Mouse (Mus musculus): ENCODE measurements around the gene Sv2b. TPM values are rescaled to one million over a fixed set of nuclear protein-coding genes. Genes with fewer than 3 reads are reported as not detected.
"Not testable (repeated sequence)": the region's sequence is repeated elsewhere in the genome, so short reads cannot be mapped to it uniquely, and the experiment has no call there.

The Sv2b gene
- polyA plus RNA-seq, 1 experiment: not detected

GRCm38 (mm10) chr7:75328721-75329362 lies 19.8 kb upstream of the Sv2b start:
- no peak overlapping the region for H3K4me3 ChIP-seq (ENCODE audit: insufficient read depth, low read depth, low read length)
- no peaks in the 10 kb centered on the region for H3K36me3 ChIP-seq (ENCODE audit: control insufficient read depth, insufficient read depth, low read length)
- H3K4me1 ChIP-seq (ENCODE audit: control insufficient read depth, insufficient read depth, low read length): no peaks in the 10 kb centered on the region
- WGBS: 60% methylated on average over 3 of the region's 3 CpGs
- H3K27me3 ChIP-seq (replicated peaks; ENCODE audit: control insufficient read depth, insufficient read depth, low read length): no peaks in the 10 kb centered on the region; the same call in 1 of the 2 replicates
- TF ChIP-seq CTCF (conservative IDR thresholded peaks at IDR 0.05; ENCODE audit: insufficient read depth, insufficient read length, low read depth, low read length) (no peak), POLR2A (IDR thresholded peaks at IDR 0.05; ENCODE audit: low read depth, low read length) (no peak)
- DNase-seq: no peak
- H3K27ac ChIP-seq (ENCODE audit: insufficient read depth, low read depth, low read length): no peak overlapping the region

DNA sequence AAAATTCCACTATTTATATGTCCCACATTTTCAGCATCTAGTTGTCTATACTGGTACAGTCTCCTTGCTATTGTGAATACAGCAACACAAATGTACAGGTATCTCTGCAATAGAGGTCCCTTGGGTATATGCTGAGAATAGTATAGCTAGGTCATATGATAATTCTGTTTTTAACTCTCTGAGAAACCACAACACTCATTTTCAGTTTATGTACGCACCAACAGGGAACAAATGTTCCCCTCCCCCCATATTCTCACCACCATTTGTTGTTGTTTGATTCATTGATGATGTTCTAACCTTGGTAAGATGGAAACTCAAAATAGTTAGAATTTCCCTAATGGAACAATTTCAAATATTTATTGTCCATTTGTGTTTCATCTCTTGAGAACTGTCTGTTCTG lies 16.2 kb upstream of the Sv2b start:
- H3K4me1 ChIP-seq (ENCODE audit: control insufficient read depth, insufficient read depth, low read length): no peaks in the 10 kb centered on the region
- WGBS: 76% methylated on average over 1 of the region's 1 CpGs
- no peak overlapping the region for H3K27ac ChIP-seq (ENCODE audit: insufficient read depth, low read depth, low read length)
- TF ChIP-seq CTCF (conservative IDR thresholded peaks at IDR 0.05; ENCODE audit: insufficient read depth, insufficient read length, low read depth, low read length) (no peak), POLR2A (IDR thresholded peaks at IDR 0.05; ENCODE audit: low read depth, low read length) (no peak)
- no peaks in the 10 kb centered on the region for H3K36me3 ChIP-seq (ENCODE audit: control insufficient read depth, insufficient read depth, low read length)
- H3K4me3 ChIP-seq (ENCODE audit: insufficient read depth, low read depth, low read length): no peak overlapping the region
- H3K27me3 ChIP-seq (replicated peaks; ENCODE audit: control insufficient read depth, insufficient read depth, low read length): no peaks in the 10 kb centered on the region; the same call in 1 of the 2 replicates
- DNase-seq: no peak

- 91% methylated on average over 3 of the region's 3 CpGs for WGBS
- H3K27me3 ChIP-seq (replicated peaks; ENCODE audit: control insufficient read depth, insufficient read depth, low read length); DNase-seq; H3K36me3 ChIP-seq (ENCODE audit: control insufficient read depth, insufficient read depth, low read length); H3K27ac ChIP-seq (ENCODE audit: insufficient read depth, low read depth, low read length); H3K4me1 ChIP-seq (ENCODE audit: control insufficient read depth, insufficient read depth, low read length); H3K4me3 ChIP-seq (ENCODE audit: insufficient read depth, low read depth, low read length): not testable (repeated sequence)
Measured at GRCm38 (mm10) chr7:75322742-75323141, 13.7 kb upstream of the Sv2b start.

DNA sequence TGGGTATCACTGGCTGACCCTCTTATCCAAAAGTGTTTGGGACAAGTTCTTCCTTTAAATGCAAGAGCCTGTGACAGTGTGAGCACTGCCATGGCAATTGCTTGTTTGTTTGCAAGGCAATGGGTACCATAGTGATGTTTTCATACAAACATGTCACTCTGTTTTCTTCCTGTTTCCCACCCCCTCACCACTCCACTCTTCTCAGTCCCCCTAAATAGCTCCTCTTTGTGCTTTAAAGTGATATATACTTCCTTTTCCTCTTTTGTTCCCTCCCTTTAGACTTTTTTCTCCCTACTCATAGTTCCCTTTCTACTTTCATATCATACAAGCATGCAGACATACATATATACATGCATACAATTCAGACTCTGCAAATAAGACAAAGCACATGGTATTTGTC lies 10.9 kb upstream of the Sv2b start:
- Histone ChIP-seq H3K27ac (ENCODE audit: insufficient read depth, low read depth, low read length) (no peak overlapping the region), H3K4me1 (ENCODE audit: control insufficient read depth, insufficient read depth, low read length) (no peaks in the 10 kb centered on the region), H3K27me3 (replicated peaks; ENCODE audit: control insufficient read depth, insufficient read depth, low read length) (no peaks in the 10 kb centered on the region), H3K36me3 (ENCODE audit: control insufficient read depth, insufficient read depth, low read length) (no peaks in the 10 kb centered on the region), H3K4me3 (ENCODE audit: insufficient read depth, low read depth, low read length) (no peak overlapping the region)
- TF ChIP-seq POLR2A (IDR thresholded peaks at IDR 0.05; ENCODE audit: low read depth, low read length) (no peak), CTCF (conservative IDR thresholded peaks at IDR 0.05; ENCODE audit: insufficient read depth, insufficient read length, low read depth, low read length) (no peak)
- no peak for DNase-seq

DNA sequence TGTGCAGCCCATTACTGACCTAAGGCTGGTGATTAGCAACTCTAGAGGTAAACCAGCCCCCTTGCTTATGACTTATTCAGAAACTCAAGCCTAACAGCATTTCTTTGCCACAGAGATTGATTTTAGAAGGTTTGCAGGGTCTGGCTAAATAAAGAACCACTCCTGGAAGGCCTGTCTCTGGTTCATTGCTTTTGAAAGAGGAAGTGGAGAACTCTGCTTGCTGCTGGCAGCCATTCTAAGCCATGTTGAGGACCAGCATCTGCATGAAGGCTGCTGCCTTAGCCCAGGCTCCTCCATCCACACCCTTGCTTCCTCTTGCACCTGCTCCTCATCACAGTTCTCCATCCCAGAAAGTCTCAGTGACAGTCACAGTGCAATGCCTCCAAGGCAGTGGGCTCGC lies 9.3 kb upstream of the Sv2b start:
- Histone ChIP-seq H3K4me3 (ENCODE audit: insufficient read depth, low read depth, low read length) (no peak overlapping the region), H3K27ac (ENCODE audit: insufficient read depth, low read depth, low read length) (no peak overlapping the region), H3K36me3 (ENCODE audit: control insufficient read depth, insufficient read depth, low read length) (no peaks in the 10 kb centered on the region), H3K4me1 (ENCODE audit: control insufficient read depth, insufficient read depth, low read length) (no peaks in the 10 kb centered on the region), H3K27me3 (replicated peaks; ENCODE audit: control insufficient read depth, insufficient read depth, low read length) (no peaks in the 10 kb centered on the region)
- TF ChIP-seq CTCF (conservative IDR thresholded peaks at IDR 0.05; ENCODE audit: insufficient read depth, insufficient read length, low read depth, low read length) (no peak), POLR2A (IDR thresholded peaks at IDR 0.05; ENCODE audit: low read depth, low read length) (no peak)
- WGBS: 90% methylated on average over 1 of the region's 1 CpGs
- DNase-seq: no peak

DNA sequence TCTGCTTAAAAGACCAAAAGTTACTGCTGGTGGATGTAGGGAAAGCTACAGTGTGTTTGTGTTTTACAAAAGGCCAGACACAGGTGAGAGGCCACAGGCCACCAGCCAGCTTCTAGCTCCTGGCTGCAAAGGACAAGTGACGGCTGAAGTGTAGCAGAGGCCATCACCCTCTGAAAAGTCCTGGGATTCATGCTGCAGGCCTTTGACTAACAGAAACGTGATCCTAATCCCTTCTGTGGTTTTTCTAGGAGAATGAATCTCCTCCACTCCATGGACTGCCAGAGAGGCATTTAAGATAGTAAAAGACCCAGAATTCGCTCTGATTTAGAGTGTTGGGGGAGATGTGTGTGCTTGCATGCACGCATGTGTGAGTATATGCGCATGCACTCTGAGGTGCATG lies 5.8 kb upstream of the Sv2b start:
- no peak for DNase-seq
- H3K4me1 ChIP-seq (ENCODE audit: control insufficient read depth, insufficient read depth, low read length): no peaks in the 10 kb centered on the region
- no peaks in the 10 kb centered on the region for H3K36me3 ChIP-seq (ENCODE audit: control insufficient read depth, insufficient read depth, low read length)
- H3K27ac ChIP-seq (ENCODE audit: insufficient read depth, low read depth, low read length): no peak overlapping the region
- H3K4me3 ChIP-seq (ENCODE audit: insufficient read depth, low read depth, low read length): no peak overlapping the region
- TF ChIP-seq CTCF (conservative IDR thresholded peaks at IDR 0.05; ENCODE audit: insufficient read depth, insufficient read length, low read depth, low read length) (no peak), POLR2A (IDR thresholded peaks at IDR 0.05; ENCODE audit: low read depth, low read length) (no peak)
- H3K27me3 ChIP-seq (replicated peaks; ENCODE audit: control insufficient read depth, insufficient read depth, low read length): no peaks in the 10 kb centered on the region
- WGBS: 73% methylated on average over 5 of the region's 5 CpGs

DNA sequence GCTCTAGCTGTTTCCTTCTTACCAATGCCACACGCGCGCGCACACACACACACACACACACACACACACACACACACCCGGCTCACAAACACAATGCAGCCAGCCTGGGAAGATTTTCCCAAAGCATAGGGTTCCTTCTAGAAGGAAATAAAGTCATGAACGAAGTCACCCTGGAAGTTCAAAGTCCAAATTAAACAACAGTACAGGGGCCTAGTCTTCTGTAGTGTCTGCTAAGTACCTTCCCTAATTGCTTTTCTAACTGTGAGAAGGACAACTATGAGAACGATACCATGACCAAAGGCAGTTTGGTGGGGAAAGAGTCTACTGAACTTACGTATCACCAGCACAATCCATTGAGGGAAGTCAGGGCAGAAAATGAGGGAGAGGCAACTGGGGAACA lies 508 bp upstream of the Sv2b start:
- TF ChIP-seq POLR2A (IDR thresholded peaks at IDR 0.05; ENCODE audit: low read depth, low read length): no peak
- TF ChIP-seq CTCF (conservative IDR thresholded peaks at IDR 0.05; ENCODE audit: insufficient read depth, insufficient read length, low read depth, low read length): no peak
- WGBS: 81% methylated on average over 8 of the region's 8 CpGs
- H3K27ac ChIP-seq (ENCODE audit: insufficient read depth, low read depth, low read length): no peak overlapping the region
- no peaks in the 10 kb centered on the region for H3K4me1 ChIP-seq (ENCODE audit: control insufficient read depth, insufficient read depth, low read length)
- H3K4me3 ChIP-seq (ENCODE audit: insufficient read depth, low read depth, low read length): no peak overlapping the region
- H3K27me3 ChIP-seq (replicated peaks; ENCODE audit: control insufficient read depth, insufficient read depth, low read length): peaks cover 3% of the 10 kb centered on the region; the same call in 1 of the 2 replicates
- no peaks in the 10 kb centered on the region for H3K36me3 ChIP-seq (ENCODE audit: control insufficient read depth, insufficient read depth, low read length)
- DNase-seq: no peak

- Histone ChIP-seq H3K27me3 (replicated peaks; ENCODE audit: control insufficient read depth, insufficient read depth, low read length) (peaks cover 3% of the 10 kb centered on the region; the same call in 1 of the 2 replicates), H3K4me3 (ENCODE audit: insufficient read depth, low read depth, low read length) (no peak overlapping the region), H3K27ac (ENCODE audit: insufficient read depth, low read depth, low read length) (no peak overlapping the region), H3K36me3 (ENCODE audit: control insufficient read depth, insufficient read depth, low read length) (no peaks in the 10 kb centered on the region), H3K4me1 (ENCODE audit: control insufficient read depth, insufficient read depth, low read length) (no peaks in the 10 kb centered on the region)
- no peak for DNase-seq
- WGBS: 7% methylated on average over 8 of the region's 8 CpGs
- TF ChIP-seq POLR2A (IDR thresholded peaks at IDR 0.05; ENCODE audit: low read depth, low read length) (no peak), CTCF (conservative IDR thresholded peaks at IDR 0.05; ENCODE audit: insufficient read depth, insufficient read length, low read depth, low read length) (no peak)
Measured at GRCm38 (mm10) chr7:75308140-75308456, 964 bp downstream of the Sv2b start.
